Mouse (Mus musculus): ENCODE measurements around the gene Creb3l1. TPM values are rescaled to one million over a fixed set of nuclear protein-coding genes. Genes with fewer than 3 reads are reported as not detected.

Creb3l1 gene
- total and polyA plus RNA-seq, 3 experiments, result 6.6 to 17.3 (median 11.1) TPM

DNA sequence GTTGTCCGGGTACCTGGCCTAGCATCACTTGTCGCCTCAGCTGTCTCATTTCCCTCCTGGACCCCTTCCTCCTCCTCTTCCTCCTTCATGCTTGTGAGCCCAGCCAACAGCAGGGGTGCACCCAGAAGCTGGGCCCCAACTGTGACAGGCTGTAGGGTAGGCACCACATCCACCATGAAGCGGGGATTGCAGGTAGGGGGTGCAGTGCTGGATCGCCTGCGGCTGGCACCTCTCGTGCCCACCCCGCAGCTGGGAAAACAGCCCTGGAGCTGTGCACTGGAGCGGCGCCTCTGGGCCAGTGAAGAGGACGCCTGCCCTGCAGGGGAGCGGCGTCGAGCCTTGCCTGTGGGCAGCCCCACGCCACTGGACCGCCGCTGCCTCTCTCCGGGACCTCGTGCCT, 78.8 kb downstream of the Creb3l1 start, which contains the start of gene Gm9821:
TSS of gene Gm9821 (plus strand) at position 221 of the 400 bp plus-strand sequence.
- DNase-seq, result no peak

DNA sequence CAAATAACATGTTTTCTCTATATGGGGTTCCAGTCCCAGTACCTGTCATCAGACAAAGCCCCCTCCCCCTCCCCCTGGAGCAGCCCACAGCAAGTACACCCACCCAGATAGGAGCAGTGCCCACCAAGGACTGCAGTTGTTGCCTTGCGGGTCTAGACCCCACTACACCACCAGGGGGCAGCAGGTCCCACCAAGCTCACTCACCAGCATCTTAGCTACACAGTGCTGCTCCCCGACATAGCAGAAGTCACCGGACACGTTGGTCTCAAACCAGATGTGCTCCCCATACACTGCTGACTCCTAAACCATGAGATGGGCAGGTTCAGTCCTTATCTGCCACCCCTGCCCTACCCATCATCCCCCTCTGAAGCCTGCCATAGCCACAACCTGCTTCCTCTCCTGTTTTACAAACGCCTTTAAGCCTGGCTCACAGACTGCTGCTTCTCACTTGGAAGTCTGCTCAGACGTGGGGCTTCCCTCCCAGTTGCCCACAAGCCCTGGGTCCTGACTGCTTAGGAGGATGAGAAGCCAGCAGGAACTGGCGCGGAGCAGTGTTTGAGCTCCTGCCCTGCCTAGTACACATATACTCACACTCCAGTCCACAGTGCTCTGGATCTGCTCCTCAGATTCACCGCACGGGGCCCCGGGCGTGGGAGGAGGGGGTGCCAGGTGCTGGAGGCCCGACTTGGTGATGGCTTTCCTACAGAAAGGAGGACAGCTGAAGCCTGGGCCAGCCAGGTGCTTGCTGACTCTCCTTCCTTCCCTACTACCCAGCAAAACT, 79.9 kb downstream of the Creb3l1 start:
- DNase-seq, result peak; percentile 78

DNA sequence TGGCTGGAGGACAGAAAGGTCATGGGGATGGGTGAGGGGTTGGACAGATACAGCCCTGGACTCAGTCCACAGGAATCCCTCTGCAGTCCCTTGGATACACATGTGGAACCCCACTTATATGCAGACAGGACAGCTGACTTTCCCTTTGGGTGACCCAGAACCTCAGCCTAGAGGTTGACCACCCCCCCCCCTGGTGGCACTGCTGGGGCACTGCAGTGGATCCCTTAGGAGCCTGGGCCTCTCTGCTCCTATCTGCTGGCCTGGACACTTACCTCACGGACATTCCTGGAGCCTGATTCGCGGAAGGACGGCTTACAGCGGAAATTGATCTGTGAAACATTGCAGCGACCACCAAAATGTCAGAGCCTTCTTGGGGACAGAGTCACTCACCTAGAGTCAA, 81.9 kb downstream of the Creb3l1 start:
- DNase-seq, result no peak

DNA sequence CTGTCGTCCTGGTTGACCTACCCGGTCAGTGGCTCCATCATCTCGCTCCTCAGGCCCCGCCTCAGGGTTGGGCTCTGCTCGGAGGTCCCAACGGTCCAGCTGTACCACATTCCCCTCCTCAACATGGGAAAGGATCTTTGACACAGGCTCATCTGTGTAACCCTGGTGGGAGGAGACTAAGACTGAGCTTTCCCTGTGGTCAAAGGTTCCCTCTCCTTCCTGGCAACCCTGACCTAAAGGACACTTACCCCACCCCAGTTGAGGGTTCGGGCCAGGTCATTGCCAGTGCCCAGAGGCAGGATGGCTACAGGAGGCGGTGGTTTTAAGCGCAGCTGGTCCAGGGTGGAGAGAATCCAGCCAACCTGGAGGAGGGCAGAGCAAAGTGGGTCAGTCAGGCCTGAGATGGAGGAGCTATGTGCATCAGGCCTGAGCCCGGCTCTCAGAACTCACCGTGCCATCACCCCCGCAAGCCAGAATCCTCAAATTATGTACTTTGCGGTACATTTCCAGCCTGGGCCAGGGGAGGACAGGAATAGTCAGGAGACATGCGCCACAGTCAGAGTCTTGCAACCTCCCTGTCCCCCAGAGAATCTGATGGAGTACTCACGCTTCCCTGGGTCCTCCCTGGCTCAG, 84.9 kb downstream of the Creb3l1 start:
- no peak for DNase-seq

DNA sequence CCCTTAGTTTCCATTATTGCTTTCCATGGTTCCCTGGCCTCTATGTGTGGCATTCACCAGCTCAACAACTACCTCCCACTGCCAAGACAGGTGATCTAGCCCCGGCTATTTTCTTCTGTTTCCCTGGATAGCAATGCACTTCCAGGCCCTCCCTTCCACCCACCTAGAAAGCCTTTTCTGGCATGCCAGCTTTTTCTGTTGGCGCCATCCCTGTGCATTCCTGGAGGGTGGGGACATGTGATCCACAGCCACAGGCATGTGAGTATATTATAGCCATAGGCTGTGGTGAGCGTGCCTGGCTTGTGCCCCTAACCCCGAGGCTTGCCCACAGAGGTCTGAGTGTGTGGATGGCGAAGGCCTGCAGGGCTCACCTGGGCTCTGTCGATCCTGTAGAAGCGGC, 88.1 kb downstream of the Creb3l1 start:
- no peak for DNase-seq

DNA sequence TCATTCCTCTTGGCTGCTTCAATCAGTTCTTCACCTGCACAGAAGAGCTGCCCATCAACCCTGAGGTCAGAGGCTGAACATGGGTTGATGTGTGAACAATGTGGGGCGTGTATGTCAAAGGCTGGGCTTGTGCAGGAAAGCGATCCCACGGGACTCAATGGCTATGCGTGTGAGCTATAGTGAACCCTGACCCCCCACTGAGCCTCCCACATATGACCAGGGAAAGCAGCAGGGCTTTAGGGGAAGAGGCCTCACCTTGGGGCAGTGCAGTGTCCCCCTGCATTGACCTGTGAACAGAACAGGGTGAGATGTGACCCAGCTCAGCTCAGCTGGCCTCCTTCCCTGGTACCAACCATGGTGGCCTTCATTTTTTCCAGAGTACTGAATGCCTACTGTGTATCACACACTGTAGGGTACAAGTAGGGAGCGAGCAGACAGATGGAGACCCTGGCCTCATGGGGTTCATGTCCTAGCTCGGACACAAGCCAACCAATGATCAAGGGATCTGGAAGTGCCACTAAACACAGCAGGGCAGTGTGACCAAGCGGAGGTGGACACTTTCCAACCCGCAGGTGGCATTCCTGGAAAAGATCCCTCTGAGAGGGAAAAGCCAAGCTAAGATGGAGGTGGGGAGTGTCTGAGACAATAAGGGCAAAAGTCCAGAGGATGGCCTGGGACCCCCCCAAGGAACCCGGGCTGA, 89.3 kb downstream of the Creb3l1 start:
- DNase-seq, result no peak

DNA sequence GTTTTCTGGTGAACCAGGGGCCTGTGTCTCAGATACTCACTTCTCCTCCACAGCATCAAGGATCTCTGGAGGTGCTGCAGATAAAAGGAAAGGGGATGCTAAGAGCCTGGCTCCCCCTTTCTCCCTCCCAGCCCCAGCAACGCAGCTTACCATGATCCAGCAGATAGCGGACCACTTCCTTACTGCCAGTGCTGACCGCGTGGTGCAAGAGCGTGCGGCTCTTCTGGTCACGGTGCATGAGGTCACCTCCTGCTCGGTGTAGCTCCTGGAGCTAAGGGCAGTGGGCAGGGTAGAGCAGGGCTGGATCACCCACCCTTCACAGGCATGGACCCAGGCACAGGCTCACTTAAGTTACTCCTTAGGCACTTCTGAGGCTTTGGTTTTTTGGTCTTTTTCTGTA, 90.3 kb downstream of the Creb3l1 start:
- DNase-seq, result no peak

DNA sequence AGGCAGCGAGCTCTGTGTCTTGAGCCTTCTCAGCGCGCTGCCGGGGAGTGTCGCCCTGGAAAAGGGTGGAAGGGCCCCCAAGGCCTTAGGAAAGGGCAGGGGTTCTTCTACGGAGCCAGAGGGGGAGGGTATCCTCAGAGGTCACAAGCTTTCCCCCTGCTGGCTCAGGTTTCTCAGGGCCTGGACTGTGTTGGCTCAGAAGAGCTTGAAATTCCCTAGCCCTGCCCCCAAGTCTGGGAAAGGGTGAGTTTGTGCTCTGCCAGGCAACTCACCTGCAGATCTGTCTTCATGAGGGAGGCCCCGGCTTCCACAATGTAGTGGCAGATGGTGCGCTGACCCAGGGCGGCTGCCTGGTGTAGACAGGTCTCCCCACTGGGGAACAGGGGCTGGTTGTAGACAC, 90.8 kb downstream of the Creb3l1 start:
- DNase-seq, result no peak

DNA sequence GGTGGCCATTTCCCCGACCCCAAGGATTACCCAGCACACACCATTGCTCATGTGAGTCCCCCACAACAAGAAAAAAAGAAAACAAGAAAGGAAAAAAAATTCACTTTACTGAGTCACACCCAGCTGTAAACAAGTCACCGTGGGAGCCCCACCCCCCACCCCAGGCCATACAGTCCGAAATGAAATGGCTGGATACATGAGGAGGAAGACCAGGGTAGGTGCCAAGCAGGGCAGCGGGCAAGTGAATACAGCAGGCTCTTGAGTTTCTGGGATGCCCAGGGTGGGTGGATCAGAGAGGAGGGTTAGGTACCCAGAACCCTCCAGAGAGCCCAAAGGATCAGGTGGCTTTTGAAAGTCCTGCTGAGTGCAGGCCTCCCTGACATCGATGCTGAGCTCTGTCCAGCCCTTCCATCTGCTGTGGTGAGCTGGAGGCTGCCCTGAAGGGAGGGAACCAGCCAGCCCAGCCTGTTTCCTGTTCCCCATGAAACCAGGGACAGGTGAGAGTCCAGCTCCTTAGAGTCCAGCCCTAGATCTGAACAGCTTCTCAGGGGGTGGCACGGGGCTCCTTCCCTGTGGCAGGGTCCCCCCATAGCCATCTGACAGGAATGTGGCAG, 91.5 kb downstream of the Creb3l1 start:
- no peak for DNase-seq

Small RNA genes within 50 kb of the gene (microRNA-seq; reads per million reads assigned to microRNA genes)
- gene Mir6999, result 0 reads per million in 2 experiments

Other genes starting within 250 kb of the Creb3l1 start
- gene Chrm4, start 97.3 kb downstream of the Creb3l1 start, total RNA-seq (2021), result 1 to 10 TPM; 2.1 to 3.1 TPM
- 0.28 and 0.49 TPM in 2 replicates for gene Chrm4, start 97.3 kb downstream of the Creb3l1 start, polyA plus RNA-seq (2012; rRNA removed)
- 1 to 10 TPM; 6.0 to 8.0 TPM for gene Mdk, start 92.2 kb downstream of the Creb3l1 start, total RNA-seq (2021)
- gene Mdk, start 92.2 kb downstream of the Creb3l1 start, polyA plus RNA-seq (2012; rRNA removed), result 1.3 and 2.1 TPM in 2 replicates
- gene Gm9821, start 78.8 kb downstream of the Creb3l1 start, total RNA-seq (2021), result not detected
- not detected in 2 replicates for gene Gm9821, start 78.8 kb downstream of the Creb3l1 start, polyA plus RNA-seq (2012; rRNA removed)
- gene Dgkz, start 48.6 kb downstream of the Creb3l1 start, total RNA-seq (2021), result 10 to 100 TPM; 37.8 to 57.6 TPM
- 108 and 122 TPM in 2 replicates for gene Dgkz, start 48.6 kb downstream of the Creb3l1 start, polyA plus RNA-seq (2012; rRNA removed)
- 10 to 100 TPM; 66.5 to 82.4 TPM for gene Phf21a, start 68.6 kb upstream of the Creb3l1 start, total RNA-seq (2021)
- 24.4 and 27.2 TPM in 2 replicates for gene Phf21a, start 68.6 kb upstream of the Creb3l1 start, polyA plus RNA-seq (2012; rRNA removed)

Measured in adrenal gland, adult 2 months (tissue).